Mouse (Mus musculus) myocyte (in vitro differentiated cells): ENCODE measurements around the gene Gstm2. TPM values are rescaled to one million over a fixed set of nuclear protein-coding genes. Genes with fewer than 3 reads are reported as not detected.
"Not testable (repeated sequence)": the region's sequence is repeated elsewhere in the genome, so short reads cannot be mapped to it uniquely, and the experiment has no call there.

Source experiments
- H3K27me3 ChIP-seq: one replicate; pipeline ENCODE4 v1.6.1; 2011; ENCODE audit not compliant: control insufficient read depth, insufficient read depth, insufficient read length
- H3K36me3 ChIP-seq: one replicate; pipeline ENCODE4 v1.6.1; 2011; ENCODE audit not compliant: control insufficient read depth, insufficient read depth
- H3K4me2 ChIP-seq: one replicate; pipeline ENCODE4 v1.6.1; 2011; ENCODE audit warnings: low read depth, control low read depth
- H3K4me3 ChIP-seq: one replicate; pipeline ENCODE4 v1.5.1; 2011; ENCODE audit warnings: mild to moderate bottlenecking, control low read depth, moderate library complexity
- H3K79me2 ChIP-seq: one replicate; pipeline ENCODE4 v1.6.1; 2011; ENCODE audit not compliant: control insufficient read depth, insufficient read depth
- H3ac ChIP-seq: one replicate; pipeline ENCODE4 v1.6.1; 2011; ENCODE audit not compliant: control insufficient read depth, insufficient read length
- CEBPB ChIP-seq: IDR thresholded peaks from 2 replicates; pipeline ENCODE4 v1.6.1; 2011; ENCODE audit warnings: mild to moderate bottlenecking, moderate library complexity; ENCODE audit not compliant: poor library complexity, insufficient read depth, severe bottlenecking
- E2F4 ChIP-seq: IDR thresholded peaks from one replicate; pipeline ENCODE4 v1.6.1; 2011; ENCODE audit warnings: mild to moderate bottlenecking, control low read depth, moderate library complexity; ENCODE audit not compliant: insufficient read depth
- MAX ChIP-seq: IDR thresholded peaks from one replicate; pipeline ENCODE4 v1.6.1; 2011; ENCODE audit warnings: low read depth, mild to moderate bottlenecking, control low read depth
- MYOD1 ChIP-seq, 3 experiments: IDR thresholded peaks; one replicate each; pipeline ENCODE4 v1.6.1; 2011; ENCODE audit warnings: control low read depth in 2 of 3, low read depth in 2 of 3, mild to moderate bottlenecking in 2 of 3, moderate library complexity in 1 of 3; ENCODE audit not compliant: insufficient read length in 2 of 3, control insufficient read depth in 1 of 3
- MYOG ChIP-seq, 3 experiments: IDR thresholded peaks; one replicate each; pipeline ENCODE4 v1.6.1; 2011; ENCODE audit warnings: control low read depth in 2 of 3, low read depth in 2 of 3, mild to moderate bottlenecking in 2 of 3; ENCODE audit not compliant: insufficient read length in 2 of 3, control insufficient read depth in 1 of 3, insufficient read depth in 1 of 3
- POLR2A ChIP-seq: IDR thresholded peaks from one replicate; pipeline ENCODE4 v1.6.1; 2011; ENCODE audit warnings: low read depth, mild to moderate bottlenecking, control low read depth, moderate library complexity; ENCODE audit not compliant: insufficient read length
- POLR2AphosphoS2 ChIP-seq: IDR thresholded peaks from one replicate; pipeline ENCODE4 v1.6.1; 2011; ENCODE audit warnings: low read depth, control low read depth; ENCODE audit not compliant: insufficient read length
- REST ChIP-seq: IDR thresholded peaks from one replicate; pipeline ENCODE4 v1.6.1; 2011; ENCODE audit warnings: mild to moderate bottlenecking, control low read depth, moderate library complexity; ENCODE audit not compliant: insufficient read depth, insufficient read length
- SRF ChIP-seq: IDR thresholded peaks from one replicate; pipeline ENCODE4 v1.6.1; 2011; ENCODE audit warnings: low read depth; ENCODE audit not compliant: control insufficient read depth, insufficient read length
- TCF12 ChIP-seq: IDR thresholded peaks from one replicate; pipeline ENCODE4 v1.6.1; 2011; ENCODE audit warnings: mild to moderate bottlenecking, control low read depth; ENCODE audit not compliant: poor library complexity, insufficient read depth, severe bottlenecking
- TCF3 ChIP-seq: IDR thresholded peaks from one replicate; pipeline ENCODE4 v1.6.1; 2011; ENCODE audit warnings: low read depth, control low read depth; ENCODE audit not compliant: insufficient read length
- USF1 ChIP-seq: IDR thresholded peaks from one replicate; pipeline ENCODE4 v1.6.1; 2011; ENCODE audit warnings: low read depth, mild to moderate bottlenecking, control low read depth, moderate library complexity
- polyA plus RNA-seq: library from polyadenylated mRNA; unstranded; fragments of >200 nt; fragmentation: generic; extraction: Trizol; gene quantifications from one replicate; pipeline ENCODE4 v1.2.1, GENCODE M21; 2012; ENCODE audit warnings: missing spikeins

Gstm2 gene
- polyA plus RNA-seq, 1 experiment, result 17.1 TPM

GRCm38 (mm10) chr3:107996576-107996975, 10.3 kb upstream of the Gstm2 start:
- Histone ChIP-seq H3ac (no peak overlapping the region), H3K79me2 (no peaks in the 10 kb centered on the region)

GRCm38 (mm10) chr3:107995974-107996373, 9.7 kb upstream of the Gstm2 start:
- H3K27me3 ChIP-seq, H3K36me3 ChIP-seq, H3K4me3 ChIP-seq: not testable (repeated sequence)

More at GRCm38 (mm10) chr3:107996576-107996975, 10.3 kb upstream of the Gstm2 start:
- no peak overlapping the region for H3K4me2 ChIP-seq
- no peaks in the 10 kb centered on the region for H3K36me3 ChIP-seq
- TF ChIP-seq SRF, result no peak
- no peak for TF ChIP-seq REST
- TF ChIP-seq USF1, result no peak
- TF ChIP-seq MYOD1 (IDR thresholded peaks at IDR 0.05; ENCODE audit: control insufficient read depth in 1 of 3, insufficient read length in 2 of 3, low read depth in 2 of 3), result no peak
- no peak for TF ChIP-seq E2F4
- TF ChIP-seq TCF12, result no peak
- TF ChIP-seq TCF3, result no peak
- no peak overlapping the region for H3K4me3 ChIP-seq
- H3K27me3 ChIP-seq, result no peaks in the 10 kb centered on the region

GRCm38 (mm10) chr3:107985141-107985540, 1.1 kb downstream of the Gstm2 start:
- not testable (repeated sequence) for H3K79me2 ChIP-seq, H3K27me3 ChIP-seq, H3K4me2 ChIP-seq, H3K36me3 ChIP-seq, H3K4me3 ChIP-seq, H3ac ChIP-seq

More at GRCm38 (mm10) chr3:107995974-107996373, 9.7 kb upstream of the Gstm2 start:
- not testable (repeated sequence) for H3K4me2 ChIP-seq, H3K79me2 ChIP-seq, H3ac ChIP-seq

- Histone ChIP-seq H3K4me3 (no peak overlapping the region), H3K79me2 (no peaks in the 10 kb centered on the region), H3K4me2 (no peak overlapping the region), H3K36me3 (no peaks in the 10 kb centered on the region), H3K27me3 (peaks cover 2% of the 10 kb centered on the region), H3ac (no peak overlapping the region)
- no peak for TF ChIP-seq MYOD1 (IDR thresholded peaks at IDR 0.05; ENCODE audit: control insufficient read depth in 1 of 3, insufficient read length in 2 of 3, low read depth in 2 of 3)
- no peak for TF ChIP-seq CEBPB
- no peak for TF ChIP-seq TCF12
- no peak for TF ChIP-seq POLR2AphosphoS2
- TF ChIP-seq SRF, result no peak
- TF ChIP-seq E2F4, result no peak
- TF ChIP-seq MAX, result no peak
- no peak for TF ChIP-seq USF1
- no peak for TF ChIP-seq REST
- TF ChIP-seq TCF3, result no peak
- no peak for TF ChIP-seq POLR2A
- TF ChIP-seq MYOG (IDR thresholded peaks at IDR 0.05; ENCODE audit: control insufficient read depth in 1 of 3, insufficient read depth in 1 of 3, insufficient read length in 2 of 3, low read depth in 2 of 3), result no peak
Measured at GRCm38 (mm10) chr3:107984471-107984870, 1.8 kb downstream of the Gstm2 start.

GRCm38 (mm10) chr3:107983771-107984170, 2.5 kb downstream of the Gstm2 start:
- Histone ChIP-seq H3K79me2 (no peaks in the 10 kb centered on the region), H3ac (no peak overlapping the region), H3K4me2 (no peak overlapping the region), H3K36me3 (no peaks in the 10 kb centered on the region), H3K4me3 (no peak overlapping the region), H3K27me3 (peaks cover 5% of the 10 kb centered on the region)
- TF ChIP-seq USF1, result no peak

GRCm38 (mm10) chr3:107982726-107983125, 3.5 kb downstream of the Gstm2 start:
- Histone ChIP-seq H3K79me2 (no peaks in the 10 kb centered on the region), H3K27me3 (peaks cover 11% of the 10 kb centered on the region), H3K4me3 (no peak overlapping the region), H3ac (no peak overlapping the region), H3K4me2 (no peak overlapping the region), H3K36me3 (no peaks in the 10 kb centered on the region)
- TF ChIP-seq MYOG (IDR thresholded peaks at IDR 0.05; ENCODE audit: control insufficient read depth in 1 of 3, insufficient read depth in 1 of 3, insufficient read length in 2 of 3, low read depth in 2 of 3), result no peak
- TF ChIP-seq SRF, result no peak
- TF ChIP-seq TCF3, result no peak
- TF ChIP-seq MYOD1 (IDR thresholded peaks at IDR 0.05; ENCODE audit: control insufficient read depth in 1 of 3, insufficient read length in 2 of 3, low read depth in 2 of 3), result no peak
- TF ChIP-seq CEBPB, result no peak
- no peak for TF ChIP-seq POLR2A
- TF ChIP-seq MAX, result no peak
- TF ChIP-seq POLR2AphosphoS2, result no peak
- no peak for TF ChIP-seq USF1
- no peak for TF ChIP-seq TCF12
- no peak for TF ChIP-seq E2F4
- no peak for TF ChIP-seq REST
